Mouse (Mus musculus) fibroblast of lung, adult 2 months (primary cell): ENCODE measurements around the gene Gm20388.
"Not testable (repeated sequence)": the region's sequence is repeated elsewhere in the genome, so short reads cannot be mapped to it uniquely, and the experiment has no call there.

ENCODE experiments used
- DNase-seq: peaks from one replicate; pipeline ENCODE4 v3.0.0-alpha.2; 2011; ENCODE audit warnings: low read depth

The Gm20388 gene

DNA sequence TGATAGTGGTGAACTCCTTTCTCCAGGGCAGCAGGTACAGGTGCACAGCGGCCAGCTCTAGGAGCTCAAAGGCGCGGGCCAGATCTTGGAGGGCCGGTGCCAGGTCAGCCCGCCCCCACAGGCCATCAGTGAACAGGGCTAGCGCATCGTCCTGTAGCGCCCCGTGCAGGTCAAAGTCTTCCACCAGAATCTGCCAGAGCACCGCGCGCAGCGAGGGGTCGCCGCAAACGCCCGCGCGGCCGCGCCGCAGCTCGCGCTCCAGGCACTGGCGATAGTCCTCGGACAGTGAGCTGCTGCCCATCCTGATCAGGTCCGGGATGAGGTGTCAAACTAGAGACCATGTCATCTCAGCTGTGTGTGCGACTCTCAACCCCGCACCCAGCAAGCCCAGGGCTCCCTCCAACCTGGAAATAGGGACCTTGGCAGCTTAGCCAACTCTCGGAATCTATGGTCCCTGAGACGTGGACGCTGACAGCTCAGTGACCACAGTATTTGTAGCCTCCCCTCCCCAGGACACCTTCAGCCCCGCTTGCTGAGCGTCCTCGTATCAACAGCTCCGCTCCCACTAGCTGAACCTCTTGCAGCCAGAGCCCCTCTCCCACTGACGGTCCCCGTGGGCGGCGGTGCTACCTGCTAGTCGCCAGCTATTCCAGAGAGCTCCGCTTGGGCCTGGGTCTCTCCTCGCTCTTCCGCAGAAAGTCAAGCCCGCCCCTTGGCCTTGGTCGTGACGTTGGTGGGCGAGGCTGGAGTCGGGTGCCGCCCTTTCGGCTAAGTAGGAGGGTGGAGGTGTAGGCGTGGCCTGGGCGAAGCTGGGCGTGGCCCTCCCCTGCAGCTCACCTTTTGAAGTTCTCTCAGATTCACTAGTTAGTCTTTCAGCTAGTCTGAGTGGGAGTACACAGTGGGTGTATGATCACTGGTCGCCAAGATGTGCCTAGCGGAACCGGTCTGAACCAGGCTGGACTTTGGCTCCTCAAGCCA lies 3325.2 kb downstream of the Gm20388 start, which contains the start of gene Spata2l:
Gene Spata2l, minus strand, starts transcription at position 714 of the 978 bp plus-strand sequence.
- DNase-seq, result peak; percentile 50

DNA sequence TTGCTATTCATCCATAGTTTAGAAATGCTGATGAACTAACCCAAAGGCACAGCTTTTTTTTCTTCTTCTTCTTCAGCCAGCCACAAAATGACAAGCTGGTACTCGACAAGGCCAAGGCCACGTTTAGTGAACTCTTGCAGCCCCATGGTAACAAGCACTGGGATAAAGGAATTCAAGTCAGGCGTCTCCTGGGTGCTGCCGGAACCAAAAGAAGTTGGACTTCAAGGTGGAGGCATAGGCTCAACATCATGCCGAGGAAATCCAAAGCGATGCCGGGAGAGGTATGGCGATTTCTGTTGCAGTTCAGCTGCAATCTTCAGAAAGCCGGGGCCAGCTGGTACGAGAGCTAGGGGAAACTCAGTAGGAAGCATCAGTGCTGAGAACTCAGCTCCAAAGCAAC lies 3328.8 kb downstream of the Gm20388 start:
- DNase-seq, result no peak

DNA sequence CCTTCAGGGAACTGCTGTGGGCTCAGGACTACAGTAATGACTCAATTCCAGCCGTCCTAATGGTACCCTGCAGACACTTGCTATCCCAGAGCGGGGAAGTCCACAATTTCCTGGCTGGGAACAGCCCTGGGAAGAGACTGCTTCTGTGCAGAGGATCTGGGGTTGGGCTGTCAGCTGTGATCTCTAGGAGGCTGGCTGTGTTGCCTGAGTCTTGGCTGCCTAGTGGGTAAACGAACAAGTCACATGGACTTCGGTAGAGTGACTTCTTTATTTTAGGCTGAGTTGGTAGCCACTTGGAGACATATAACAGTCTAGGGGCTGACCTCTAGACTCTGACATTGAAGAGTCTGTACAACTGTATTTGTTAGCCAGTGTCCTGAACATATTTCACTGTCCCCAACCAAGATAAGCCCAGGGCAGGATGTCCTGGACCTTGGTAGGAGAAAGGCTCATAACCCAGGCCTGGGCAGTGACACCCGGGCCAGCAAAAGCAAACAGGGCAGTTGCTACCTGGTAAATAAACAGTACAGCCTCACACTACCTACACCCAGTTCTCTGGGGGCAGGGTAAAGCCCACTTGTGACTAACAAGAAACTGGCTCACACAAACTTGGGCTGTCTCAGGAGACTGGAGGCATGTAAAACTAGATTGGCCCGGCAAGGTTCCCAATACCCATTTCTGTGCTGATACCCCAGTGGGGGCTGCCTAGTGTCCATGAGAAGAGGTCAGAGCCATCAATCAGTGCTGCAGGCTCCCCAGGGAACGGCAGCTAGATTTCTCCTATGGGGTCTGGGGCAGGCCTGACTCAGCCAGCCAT lies 3331.7 kb downstream of the Gm20388 start:
- DNase-seq, result no peak

- DNase-seq, result no peak
These were observed 3332.4 kb downstream of the Gm20388 start for GRCm38 (mm10) chr8:123243053-123243452.

GRCm38 (mm10) chr8:123244382-123244781 lies 3333.7 kb downstream of the Gm20388 start:
- DNase-seq, result no peak

DNA sequence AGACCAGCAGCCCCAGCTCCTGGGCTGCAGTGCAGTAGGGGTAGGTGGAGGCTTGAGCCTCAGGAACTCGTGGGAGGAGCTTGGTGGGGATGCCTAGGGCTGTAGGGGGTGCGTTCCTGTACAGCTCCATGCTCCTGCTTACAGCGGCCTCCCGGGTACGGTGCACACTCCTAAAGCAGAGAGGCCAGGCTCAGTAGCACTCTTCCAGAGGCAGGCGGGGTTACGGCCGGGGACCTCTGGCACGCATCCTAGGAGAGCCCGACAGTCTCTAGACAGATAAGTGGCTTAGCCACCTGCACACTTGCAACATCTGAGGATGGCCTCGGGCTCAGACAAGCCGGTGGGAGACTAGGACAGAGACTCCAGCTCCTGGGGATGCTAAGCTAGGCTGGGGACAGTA lies 3334.9 kb downstream of the Gm20388 start:
- no peak for DNase-seq

- DNase-seq, result no peak
These were observed 3337.1 kb downstream of the Gm20388 start for GRCm38 (mm10) chr8:123247748-123248147.

DNA sequence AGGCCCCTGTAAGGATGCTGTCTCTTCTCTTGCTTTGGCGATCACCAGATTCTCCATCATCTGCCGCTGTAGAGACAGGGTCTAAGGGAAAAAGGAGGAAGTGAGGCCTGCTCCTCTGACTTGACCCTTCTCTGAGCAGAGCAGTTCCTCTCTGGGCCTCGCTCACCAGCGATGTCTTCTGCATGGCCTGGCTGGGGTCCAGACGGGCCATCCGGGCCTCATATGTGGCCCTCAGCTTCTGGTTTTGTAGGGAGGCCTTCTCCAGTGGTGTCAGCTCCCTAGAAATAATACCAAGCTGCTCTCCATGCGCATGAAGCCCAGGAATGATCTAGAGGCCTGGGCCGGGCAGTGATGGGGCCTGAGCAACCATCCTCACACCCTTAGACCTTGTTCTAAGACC lies 3338.0 kb downstream of the Gm20388 start:
- no peak for DNase-seq

DNA sequence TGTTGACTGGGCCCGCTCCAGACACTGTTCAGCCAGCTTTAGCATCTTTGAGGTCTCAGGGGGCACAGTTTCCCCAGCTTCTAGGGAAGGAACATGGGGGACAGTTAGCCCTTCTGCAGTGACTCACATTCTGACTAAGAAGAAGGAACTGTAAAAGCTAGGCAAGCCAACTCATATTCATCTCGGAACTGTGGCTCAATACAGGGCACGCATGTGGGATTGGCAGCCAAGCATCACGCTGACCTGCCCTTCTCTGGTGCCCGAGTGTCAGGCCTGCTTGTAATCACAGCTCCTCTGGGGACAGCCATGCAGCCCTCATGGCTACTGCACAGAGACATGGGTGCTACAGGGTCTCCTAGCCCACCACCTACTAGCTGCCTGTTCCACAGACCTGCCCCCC lies 3340.3 kb downstream of the Gm20388 start:
- no peak for DNase-seq

DNA sequence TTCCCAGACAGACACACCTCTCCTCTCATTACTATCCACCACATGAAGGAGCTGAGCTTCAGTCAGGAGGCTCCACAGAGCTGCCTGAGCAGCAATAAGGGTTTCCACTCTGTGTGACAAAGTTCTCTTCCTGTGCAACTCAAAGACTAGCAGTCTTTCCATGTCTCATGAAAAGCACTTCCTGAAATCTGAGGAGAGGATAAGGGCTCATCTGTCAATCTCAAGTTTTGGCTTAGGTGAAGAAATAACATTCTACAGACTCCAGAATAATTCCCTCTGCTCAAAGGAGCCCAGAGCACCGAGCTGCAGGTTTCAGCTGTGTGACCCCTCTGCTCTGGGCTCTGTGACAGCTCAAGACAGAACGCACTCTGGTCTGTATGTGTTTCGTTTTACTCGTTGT lies 3342.3 kb downstream of the Gm20388 start:
- no peak for DNase-seq

DNA sequence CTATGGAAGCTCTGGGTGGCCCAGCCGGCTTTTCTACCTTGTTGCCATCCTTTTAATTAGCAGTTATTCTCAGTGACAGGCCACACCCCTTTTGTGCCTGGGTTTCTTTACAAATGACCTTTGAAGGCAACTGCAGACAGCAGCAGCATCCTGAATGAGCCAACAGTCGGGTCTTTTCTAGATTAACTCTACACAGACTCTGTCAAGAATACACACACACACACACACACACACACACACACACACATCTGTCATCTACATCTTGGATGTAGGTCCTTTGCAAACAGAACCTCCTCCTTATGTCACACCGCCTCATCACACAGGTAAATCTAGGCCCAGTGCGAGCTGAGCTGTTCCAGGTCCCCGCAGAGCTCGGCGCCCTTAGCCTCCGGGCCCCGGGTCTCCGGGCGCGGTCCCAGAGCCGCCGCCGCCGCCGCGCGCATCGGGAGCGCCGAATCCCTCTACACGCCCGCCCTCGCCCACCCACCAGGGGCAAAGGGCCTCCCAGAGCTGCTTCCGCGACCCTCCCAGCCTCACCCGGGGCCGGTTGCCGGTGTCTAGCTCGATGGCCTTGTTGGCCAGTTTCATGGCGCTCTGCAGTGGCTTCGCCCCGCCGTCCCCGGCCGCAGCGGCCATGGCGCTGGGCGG lies 3342.9 kb downstream of the Gm20388 start:
- no peak for DNase-seq

DNA sequence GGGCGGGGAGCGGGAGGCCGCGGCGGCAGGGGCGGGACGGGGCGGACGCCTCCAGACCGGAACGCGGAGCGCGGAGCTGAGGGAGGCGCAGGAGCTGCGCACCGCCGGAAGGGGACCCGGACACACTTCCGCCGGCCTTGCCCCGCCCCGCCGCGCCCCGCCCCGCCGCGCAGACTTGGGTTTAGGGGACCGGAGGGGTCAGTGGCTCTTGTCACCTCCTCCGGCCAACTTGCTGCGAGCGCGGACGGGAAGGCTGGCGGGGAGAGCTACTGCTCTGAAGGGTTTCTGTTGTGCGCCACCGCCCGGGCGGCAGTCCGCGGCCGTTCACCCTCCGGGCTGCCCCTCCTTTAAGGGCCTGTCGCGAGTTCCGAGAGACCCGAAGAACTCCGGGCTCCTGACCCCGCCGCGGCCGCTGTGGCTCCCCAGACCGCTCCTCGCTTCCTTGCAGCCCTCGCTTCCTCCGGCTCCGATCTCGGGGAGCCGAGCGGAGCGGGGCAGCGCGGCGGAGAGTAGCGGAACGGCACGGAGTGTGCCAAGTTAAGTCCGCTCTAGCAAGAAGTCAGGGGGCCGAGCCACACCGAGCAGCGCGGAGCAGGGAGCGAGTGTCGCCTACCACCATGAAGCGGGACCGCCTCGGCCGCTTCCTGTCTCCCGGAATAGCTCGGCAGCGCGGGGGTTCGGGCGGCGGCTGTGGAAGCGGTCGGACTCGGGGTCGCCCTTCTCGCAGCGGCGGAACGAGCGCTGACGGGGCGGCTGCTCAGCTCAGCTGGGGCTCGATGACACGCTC lies 3343.7 kb downstream of the Gm20388 start, which contains the start of the genes Zfp276 and Vps9d1:
Gene Zfp276, plus strand, starts transcription at position 97 of the 787 bp plus-strand sequence.
Gene Vps9d1, minus strand, starts transcription at position 250 of the 787 bp plus-strand sequence.
- DNase-seq, result no peak

DNA sequence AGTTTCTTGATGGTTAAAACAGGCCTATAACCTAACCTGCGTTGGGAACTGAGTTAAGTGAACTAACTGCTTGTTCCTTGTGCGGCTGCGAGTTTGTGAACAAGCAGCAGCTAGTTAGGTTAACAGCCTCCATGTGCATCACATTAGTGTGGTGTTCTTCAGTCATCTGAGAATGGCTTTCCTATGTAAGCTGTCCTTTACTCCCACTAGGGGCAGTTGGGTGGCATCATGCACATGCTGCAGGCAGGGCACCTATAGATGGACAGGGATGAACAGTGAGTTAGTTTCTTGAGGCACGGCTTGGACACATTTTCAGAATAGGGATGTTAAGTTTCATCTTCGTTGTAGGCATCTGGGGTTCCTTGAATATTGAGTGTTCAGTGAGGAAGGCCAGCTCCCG lies 3344.5 kb downstream of the Gm20388 start:
- DNase-seq, result no peak

DNA sequence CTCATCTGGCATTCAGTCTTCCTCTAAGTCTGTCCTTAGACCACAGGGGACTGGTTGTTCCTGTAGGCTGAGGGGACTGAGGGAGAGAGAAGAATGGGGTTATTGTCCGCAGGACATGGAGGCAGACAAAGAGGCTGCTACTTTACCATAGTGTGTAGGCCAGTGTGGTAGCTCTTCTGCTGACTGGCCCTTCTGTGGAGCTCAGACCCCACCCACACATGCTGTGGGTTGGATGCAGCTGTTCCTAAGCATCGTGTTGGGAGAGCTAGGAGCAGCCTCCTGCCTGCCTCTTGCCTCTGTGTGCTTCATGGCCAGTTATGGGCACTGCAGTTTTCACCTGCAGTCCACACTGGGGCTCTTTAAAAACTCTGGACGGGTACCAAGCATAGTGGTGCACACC lies 3346.5 kb downstream of the Gm20388 start:
- no peak for DNase-seq

GRCm38 (mm10) chr8:123257593-123257992 lies 3347.0 kb downstream of the Gm20388 start:
- DNase-seq, result not testable (repeated sequence)

- DNase-seq, result no peak
These were observed 3357.4 kb downstream of the Gm20388 start for GRCm38 (mm10) chr8:123267926-123268656.

DNA sequence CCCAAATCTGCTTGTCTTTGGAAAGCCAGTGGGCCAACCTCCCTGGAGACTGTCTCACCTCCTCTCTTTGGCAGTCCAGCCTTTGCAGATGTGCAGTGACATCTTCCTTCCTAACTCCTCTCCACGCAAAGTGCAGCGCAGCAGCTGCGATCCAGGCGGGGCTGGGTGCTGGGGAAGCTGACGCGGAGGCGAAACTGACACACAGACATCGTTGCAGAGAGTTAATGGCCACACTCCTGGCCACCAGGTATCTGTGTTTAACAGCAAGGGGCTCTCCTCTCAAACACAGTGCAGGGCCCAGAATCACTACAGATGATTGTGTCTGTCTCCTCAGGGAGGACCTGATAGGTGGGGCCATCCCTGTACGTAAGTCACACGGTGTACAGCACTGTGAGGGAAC lies 3360.5 kb downstream of the Gm20388 start:
- no peak for DNase-seq

GRCm38 (mm10) chr8:123271901-123272300 lies 3361.3 kb downstream of the Gm20388 start:
- DNase-seq, result no peak

DNA sequence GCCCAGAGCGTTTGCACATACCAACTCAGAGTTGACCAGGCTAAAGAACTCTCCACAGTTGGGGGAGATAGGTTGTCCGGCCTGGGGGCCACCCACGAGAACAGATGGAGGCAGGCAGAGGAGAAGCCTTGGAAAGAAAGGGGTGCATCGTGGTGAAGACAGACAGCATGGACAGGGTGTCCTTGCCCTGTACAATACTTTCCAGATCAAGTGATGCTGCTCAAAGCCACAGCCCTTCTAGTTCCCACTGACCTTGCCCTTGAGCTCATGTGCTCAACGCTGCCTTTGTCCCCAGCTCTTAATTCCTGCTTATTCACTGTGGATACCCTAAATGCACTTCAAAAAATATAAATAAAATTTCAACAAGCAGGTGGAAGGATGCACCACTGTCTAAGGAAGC lies 3363.8 kb downstream of the Gm20388 start:
- no peak for DNase-seq

GRCm38 (mm10) chr8:123275096-123275495 lies 3364.5 kb downstream of the Gm20388 start:
- no peak for DNase-seq

DNA sequence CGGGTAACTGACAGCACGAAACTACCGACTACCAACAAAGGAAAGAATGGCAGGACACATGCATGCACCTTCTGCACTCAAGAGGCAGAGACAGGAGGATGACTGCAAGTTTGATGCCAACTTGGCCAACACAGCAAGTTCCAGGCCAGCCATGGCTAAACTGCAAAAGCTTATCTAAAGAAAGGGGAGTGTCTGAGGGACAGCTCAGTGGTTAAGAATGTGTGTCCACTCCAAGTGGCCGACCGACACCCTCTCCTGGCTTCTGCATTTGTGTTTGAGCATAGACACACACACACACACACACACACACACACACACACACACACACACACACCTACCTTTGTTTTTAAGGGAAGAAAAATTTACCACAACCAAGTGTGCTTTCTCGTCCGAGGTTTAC lies 3367.8 kb downstream of the Gm20388 start:
- no peak for DNase-seq
